In the genomic region with DNA sequence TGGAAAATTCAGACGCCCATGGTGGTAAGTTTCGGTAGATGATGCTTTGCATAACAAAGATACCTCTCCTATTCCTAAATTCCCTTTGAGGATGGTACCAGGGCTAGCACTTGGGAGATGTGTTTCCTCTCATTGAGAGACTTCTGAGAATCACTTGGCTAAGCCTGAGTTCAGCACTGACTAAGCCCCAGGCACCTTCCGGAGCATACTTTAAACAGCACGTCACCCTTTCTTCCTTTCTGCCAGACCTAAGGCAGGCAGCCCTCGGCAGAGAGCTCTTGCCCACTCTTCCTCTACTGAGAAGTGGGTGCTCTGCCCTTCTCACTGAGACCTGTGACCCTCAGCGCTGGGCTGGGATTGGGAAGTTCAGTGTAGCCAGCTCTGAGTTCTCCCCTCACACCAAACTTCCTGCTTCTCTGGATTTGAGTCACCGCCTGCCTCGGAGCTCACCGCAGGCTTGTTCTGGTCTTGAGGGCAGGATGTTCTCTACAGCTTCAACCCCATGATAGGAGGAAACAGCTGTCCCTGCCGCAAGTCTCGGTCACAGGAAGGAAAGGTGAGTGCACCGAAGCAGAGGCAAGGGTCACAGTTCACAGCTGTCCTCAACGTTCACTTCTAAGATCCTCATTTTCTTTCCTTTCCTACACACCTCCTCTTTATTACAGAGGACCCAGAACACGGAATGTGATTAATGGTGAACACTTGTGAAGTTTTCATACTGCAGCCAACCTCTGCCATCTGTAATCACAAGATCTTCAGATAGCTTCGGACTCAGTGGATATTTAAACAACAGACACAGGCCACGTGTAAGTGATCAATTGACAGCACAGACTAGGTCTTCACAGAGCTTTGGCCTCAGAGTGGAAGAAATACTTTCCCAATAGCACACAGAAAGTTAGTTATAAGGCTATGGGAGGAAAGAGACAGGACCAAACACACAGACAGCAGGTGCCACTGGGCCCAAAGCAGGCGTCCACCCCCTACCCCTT, we compare ENCODE assay signal across 8 mouse cellular contexts. TPM values are rescaled to one million over a fixed set of nuclear protein-coding genes. Genes with fewer than 3 reads are reported as not detected.
DNase-seq lines count a peak whose midpoint lies in the region; ATAC-seq lines count a peak whose summit lies in the region.

No protein-coding gene starts in this region.

- no peak overlapping the region for H3K9ac ChIP-seq in kidney, embryonic 15.5 days

- H3K27ac ChIP-seq in kidney, embryonic 15.5 days: no peak overlapping the region

- H3K4me2 ChIP-seq in kidney, embryonic 15.5 days: no peak overlapping the region

- 58% methylated on average over 17 of the region's 17 CpGs for WGBS in kidney, embryonic 15.5 days

- DNase-seq in 3134 (ENCODE audit: extremely low read depth, insufficient read length, low spot score): peak; percentile 68
- no peak for DNase-seq in cerebellum, adult 11 months
- DNase-seq in retina, postnatal 1 day: no peak
- no peak for DNase-seq in cerebellum, postnatal 14 days
- no peak for DNase-seq in layer of hippocampus, adult 9-10 months (ENCODE audit: low spot score)

- H3K4me3 ChIP-seq in kidney, embryonic 15.5 days (replicated peaks): no peak overlapping the region
- H3K4me3 ChIP-seq in megakaryocyte, embryonic 14.5 days (replicated peaks): peak overlapping the region; percentile 88

- H3K4me1 ChIP-seq in kidney, embryonic 15.5 days: no peaks in the 10 kb centered on the region
- H3K4me1 ChIP-seq in megakaryocyte, embryonic 14.5 days: peaks cover 20% of the 10 kb centered on the region

- H3K27me3 ChIP-seq in kidney, embryonic 15.5 days: no peaks in the 10 kb centered on the region
- H3K27me3 ChIP-seq in megakaryocyte, embryonic 14.5 days (replicated peaks): peaks cover 9% of the 10 kb centered on the region

- no peaks in the 10 kb centered on the region for H3K9me3 ChIP-seq in kidney, embryonic 15.5 days (replicated peaks)
- peaks cover 14% of the 10 kb centered on the region for H3K9me3 ChIP-seq in megakaryocyte, embryonic 14.5 days

- peak; percentile 91 for ATAC-seq in granulocyte monocyte progenitor cell, adult 5-6 weeks (replicated peaks; ENCODE audit: poor library complexity, severe bottlenecking)
- ATAC-seq in kidney, embryonic 15.5 days (replicated peaks; ENCODE audit: low FRiP score): 0 out of 2 replicates have a peak, but pooled peaks have one; percentile 15

- H3K36me3 ChIP-seq in kidney, embryonic 15.5 days: no peaks in the 10 kb centered on the region
- no peaks in the 10 kb centered on the region for H3K36me3 ChIP-seq in megakaryocyte, embryonic 14.5 days (replicated peaks; ENCODE audit: low read length)

RNA-seq across cellular contexts. Expression of gene AA467197, which starts 15.6 kb away (rescaled TPM):
- total RNA-seq in granulocyte monocyte progenitor cell, adult 5-6 weeks (2014; fragmentation: Nextera tagmentation): not detected in 2 replicates
- 2.4 TPM in 2 replicates for total RNA-seq in granulocyte monocyte progenitor cell, adult 5-6 weeks (2017)
- polyA plus RNA-seq in kidney, embryonic 15.5 days (2015; fragmentation: Nextera tagmentation; extraction: Ambion mirVana): 0.34 and 0.99 TPM in 2 replicates
- polyA plus RNA-seq in megakaryocyte, embryonic 14.5 days (2012; ENCODE audit: insufficient read depth, low replicate concordance): not detected in 2 replicates

RNA-seq across cellular contexts. Expression of gene Gatm, which starts 41.3 kb away (rescaled TPM):
- total RNA-seq in granulocyte monocyte progenitor cell, adult 5-6 weeks (2014; fragmentation: Nextera tagmentation): 94.8 and 123 TPM in 2 replicates
- 96.0 and 115 TPM in 2 replicates for total RNA-seq in granulocyte monocyte progenitor cell, adult 5-6 weeks (2017)
- 44.2 and 49.6 TPM in 2 replicates for polyA plus RNA-seq in kidney, embryonic 15.5 days (2015; fragmentation: Nextera tagmentation; extraction: Ambion mirVana)
- 1.6 and 5.0 TPM in 2 replicates for polyA plus RNA-seq in megakaryocyte, embryonic 14.5 days (2012; ENCODE audit: insufficient read depth, low replicate concordance)

RNA-seq across cellular contexts. Expression of gene Slc30a4, which starts 50.1 kb away (rescaled TPM):
- 1.3 and 2.0 TPM in 2 replicates for total RNA-seq in granulocyte monocyte progenitor cell, adult 5-6 weeks (2014; fragmentation: Nextera tagmentation)
- total RNA-seq in granulocyte monocyte progenitor cell, adult 5-6 weeks (2017): 1.3 and 2.1 TPM in 2 replicates
- polyA plus RNA-seq in kidney, embryonic 15.5 days (2015; fragmentation: Nextera tagmentation; extraction: Ambion mirVana): 6.9 TPM in 2 replicates
- not detected in 2 replicates for polyA plus RNA-seq in megakaryocyte, embryonic 14.5 days (2012; ENCODE audit: insufficient read depth, low replicate concordance)
